8 mouse cellular contexts compared by ENCODE assay signal in genomic region chr11:97041022-97041899, GRCm38 (mm10). TPM values are rescaled to one million over a fixed set of nuclear protein-coding genes. Genes with fewer than 3 reads are reported as not detected.
A peak's percentile ranks its signal among the peaks of the same experiment; 100 is the strongest.
DNase-seq lines count a peak whose midpoint lies in the region; ATAC-seq lines count a peak whose summit lies in the region.

Gene Lrrc46, minus strand, starts transcription at chr11:97041407.
Gene Mrpl10, plus strand, starts transcription at chr11:97041560.

- H3K4me1 ChIP-seq in hindbrain, embryonic 16.5 days (ENCODE audit: control insufficient read depth, insufficient read depth, low read depth, low read length): peaks cover 9% of the 10 kb centered on the region

- H3K4me2 ChIP-seq in hindbrain, embryonic 16.5 days (ENCODE audit: low read length): peak within 1 kb of the TSS; percentile 88

- peak; percentile 93 for ATAC-seq in hindbrain, embryonic 16.5 days

- no peaks in the 10 kb centered on the region for H3K27me3 ChIP-seq in hindbrain, embryonic 16.5 days (replicated peaks; ENCODE audit: control insufficient read depth, insufficient read depth, low read length)

- peak within 1 kb of the TSS; percentile 90 for H3K9ac ChIP-seq in hindbrain, embryonic 16.5 days (ENCODE audit: low read depth, low read length)

- peak; percentile 96 for DNase-seq in ZHBTc4 (ENCODE audit: low read depth, low spot score)
- DNase-seq in cerebellum, postnatal 4 days (ENCODE audit: low spot score in 2 of 2): peak; percentile 77 to 87
- peak; percentile 88 for DNase-seq in gastrocnemius, adult 18-20 months (ENCODE audit: low spot score)
- peak; percentile 75 for DNase-seq in left cerebral cortex, adult 11 months (ENCODE audit: low spot score)
- peak; percentile 90 to 91 for DNase-seq in lung, postnatal 4 days
- DNase-seq in retina, postnatal 1 day: peak; percentile 98
- DNase-seq in thymus, postnatal 4 days: peak; percentile 97

- peak within 1 kb of the TSS; percentile 82 for H3K4me3 ChIP-seq in hindbrain, embryonic 16.5 days (ENCODE audit: low read length)

- no peaks in the 10 kb centered on the region for H3K9me3 ChIP-seq in hindbrain, embryonic 16.5 days (ENCODE audit: control insufficient read depth, low read length)

- peaks cover 5% of the 10 kb centered on the region for H3K36me3 ChIP-seq in hindbrain, embryonic 16.5 days (ENCODE audit: control insufficient read depth, insufficient read depth, low read length)

- peak within 1 kb of the TSS; percentile 76 for H3K27ac ChIP-seq in hindbrain, embryonic 16.5 days (ENCODE audit: low read depth, low read length)

- under 1% methylated on average over 48 of the region's 48 CpGs for WGBS in hindbrain, embryonic 16.5 days

RNA-seq across cellular contexts. Expression of gene Lrrc46, which starts in this region (rescaled TPM):
- total RNA-seq in gastrocnemius, adult 18-20 months (2021): under 1 TPM in 1 of 2 experiments, not detected in 1; 0.16 TPM
- 3.4 and 3.9 TPM in 2 replicates for polyA plus RNA-seq in hindbrain, embryonic 16.5 days (2015; fragmentation: Nextera tagmentation; extraction: Ambion mirVana)

RNA-seq across cellular contexts. Expression of gene Mrpl10, which starts in this region (rescaled TPM):
- 10 to 100 TPM; 41.4 to 45.6 TPM for total RNA-seq in gastrocnemius, adult 18-20 months (2021)
- 63.4 and 66.9 TPM in 2 replicates for polyA plus RNA-seq in hindbrain, embryonic 16.5 days (2015; fragmentation: Nextera tagmentation; extraction: Ambion mirVana)

Comparison
In these comparisons a context has a peak if more than half of its experiments do, and no peak if none do; other contexts are left out.
1. Peak in every context shown above with its lines: DNase-seq, ATAC-seq, H3K4me3 ChIP-seq and H3K27ac ChIP-seq.